Mouse (Mus musculus) neural tube, embryonic 15.5 days (tissue): ENCODE measurements at regions not wholly inside any gene's neighbourhood (a gene's known extent, or its start where the extent isn't known, plus 50 kb on each side); places are given as distances from the start of the nearest gene placed in this dataset.

ENCODE experiments used
- ATAC-seq: fragments of 200-750 bp; cut with Nextera tagmentation; 2 replicates; pipeline ENCODE4 v1.8.0; 2017; ENCODE audit warnings: mild to moderate bottlenecking, moderate TSS enrichment, moderate library complexity; ENCODE audit not compliant: low FRiP score
- H3K27ac ChIP-seq: fragments of 300-500 bp; sonication (generic); replicated peaks from 2 replicates; pipeline ENCODE4 v1.5.1; 2015; ENCODE audit warnings: mild to moderate bottlenecking, inconsistent platforms
- H3K27me3 ChIP-seq: fragments of 300-500 bp; sonication (generic); replicated peaks from 2 replicates; pipeline ENCODE4 v1.6.1; 2015; ENCODE audit warnings: inconsistent platforms
- H3K36me3 ChIP-seq: fragments of 300-500 bp; sonication (generic); 2 replicates; pipeline ENCODE4 v1.6.1; 2015; ENCODE audit warnings: inconsistent platforms
- H3K4me1 ChIP-seq: fragments of 300-500 bp; sonication (generic); 2 replicates; pipeline ENCODE4 v1.6.1; 2015; ENCODE audit warnings: inconsistent platforms
- H3K4me2 ChIP-seq: fragments of 300-500 bp; sonication (generic); 2 replicates; pipeline ENCODE4 v1.6.1; 2015; ENCODE audit warnings: inconsistent platforms, mild to moderate bottlenecking, moderate library complexity
- H3K4me3 ChIP-seq: fragments of 300-500 bp; sonication (generic); replicated peaks from 2 replicates; pipeline ENCODE4 v1.5.1; 2015; ENCODE audit warnings: mild to moderate bottlenecking, inconsistent platforms
- H3K9ac ChIP-seq: fragments of 300-500 bp; sonication (generic); replicated peaks from 2 replicates; pipeline ENCODE4 v1.6.1; 2015; ENCODE audit warnings: mild to moderate bottlenecking, inconsistent platforms
- H3K9me3 ChIP-seq: fragments of 300-500 bp; sonication (generic); replicated peaks from 2 replicates; pipeline ENCODE4 v1.6.1; 2016; ENCODE audit warnings: inconsistent platforms
- WGBS: fragments of 180-500 bp; shearing (Covaris S2); methylation state at CpG from one replicate; pipeline ENCODE4 v1.1.7; 2015; ENCODE audit warnings: mixed read lengths; 5-methylcytosine and 5-hydroxymethylcytosine counted together

DNA sequence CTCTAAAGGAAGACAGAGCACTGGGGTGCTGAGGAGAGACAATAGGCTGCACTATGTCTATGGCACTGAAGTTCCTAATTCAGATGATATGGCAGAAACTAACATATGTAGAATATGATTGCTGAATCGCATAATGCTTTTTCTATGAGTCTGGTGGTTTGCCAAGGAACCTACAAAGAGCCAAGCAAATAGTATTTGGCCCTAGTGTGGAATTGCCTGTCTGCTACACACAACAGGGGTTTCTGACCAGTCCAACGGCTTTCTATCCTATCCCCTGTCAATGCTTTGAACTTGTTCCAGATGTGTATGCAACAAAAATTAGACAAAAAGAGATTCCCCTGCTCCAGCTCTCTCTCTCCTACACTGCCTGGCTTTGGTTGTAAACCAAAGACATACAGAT, 100.5 kb upstream of the Spats2l start:
- no peak for ATAC-seq
- no peak overlapping the region for H3K9ac ChIP-seq
- no peak overlapping the region for H3K4me3 ChIP-seq
- 71% methylated on average over 2 of the region's 2 CpGs for WGBS
- no peaks in the 10 kb centered on the region for H3K27me3 ChIP-seq
- H3K4me1 ChIP-seq, result peaks cover 5% of the 10 kb centered on the region; the same call in 1 of the 2 replicates
- no peaks in the 10 kb centered on the region for H3K9me3 ChIP-seq
- no peak overlapping the region for H3K27ac ChIP-seq
- H3K4me2 ChIP-seq, result no peak overlapping the region
- H3K36me3 ChIP-seq, result no peaks in the 10 kb centered on the region

GRCm38 (mm10) chr1:57673957-57674699, 99.8 kb upstream of the Spats2l start:
- peaks cover 5% of the 10 kb centered on the region; the same call in 1 of the 2 replicates for H3K4me1 ChIP-seq
- no peaks in the 10 kb centered on the region for H3K9me3 ChIP-seq
- H3K27me3 ChIP-seq, result no peaks in the 10 kb centered on the region
- no peak overlapping the region for H3K9ac ChIP-seq
- no peak overlapping the region for H3K4me2 ChIP-seq
- 43% methylated on average over 7 of the region's 7 CpGs for WGBS
- ATAC-seq, result no peak
- no peaks in the 10 kb centered on the region for H3K36me3 ChIP-seq
- no peak overlapping the region for H3K4me3 ChIP-seq
- no peak overlapping the region for H3K27ac ChIP-seq

DNA sequence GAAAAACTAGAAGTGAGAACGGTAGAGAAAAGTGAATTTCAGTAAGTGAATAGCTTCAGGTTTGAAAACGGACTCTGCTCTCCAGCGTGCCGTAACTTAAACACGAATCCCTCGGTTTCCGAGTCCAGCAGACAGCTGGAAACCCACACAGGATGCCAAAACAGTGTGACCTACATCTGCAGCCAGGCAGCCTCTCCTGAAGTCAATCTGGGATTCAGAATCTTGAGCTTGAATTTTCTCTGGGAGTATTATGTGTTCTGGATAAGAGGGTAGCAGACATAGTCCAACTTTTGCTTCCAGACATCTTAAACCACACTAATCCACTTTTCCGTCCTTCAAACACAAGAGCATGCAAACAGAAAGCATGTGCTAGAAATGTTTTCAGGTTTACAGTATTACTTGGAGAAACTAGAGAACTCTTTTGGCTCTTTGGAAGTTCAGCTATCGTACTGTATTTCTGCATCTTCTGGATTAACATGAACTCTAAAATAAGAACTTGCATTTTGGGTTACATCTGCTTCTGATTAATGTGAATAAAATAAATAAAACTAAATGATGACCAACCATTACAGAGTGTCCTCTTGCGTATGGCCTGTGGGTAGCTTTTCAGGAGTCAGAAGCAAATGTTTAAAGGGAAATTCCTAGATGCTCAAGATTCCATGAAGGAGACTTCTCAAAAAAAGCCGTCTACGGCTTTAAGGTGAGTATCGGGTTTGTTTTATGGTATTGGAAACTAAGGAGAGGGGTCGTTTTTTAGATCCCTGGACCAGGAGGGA, 89.4 kb upstream of the Spats2l start:
- Histone ChIP-seq H3K9me3 (no peaks in the 10 kb centered on the region), H3K27ac (no peak overlapping the region), H3K27me3 (no peaks in the 10 kb centered on the region), H3K4me2 (no peak overlapping the region), H3K36me3 (no peaks in the 10 kb centered on the region), H3K4me3 (no peak overlapping the region), H3K9ac (no peak overlapping the region), H3K4me1 (no peaks in the 10 kb centered on the region)
- ATAC-seq, result no peak
- WGBS, result 83% methylated on average over 14 of the region's 14 CpGs

- ATAC-seq, result no peak
Observed at GRCm38 (mm10) chr1:57689253-57689652, 84.7 kb upstream of the Spats2l start.

DNA sequence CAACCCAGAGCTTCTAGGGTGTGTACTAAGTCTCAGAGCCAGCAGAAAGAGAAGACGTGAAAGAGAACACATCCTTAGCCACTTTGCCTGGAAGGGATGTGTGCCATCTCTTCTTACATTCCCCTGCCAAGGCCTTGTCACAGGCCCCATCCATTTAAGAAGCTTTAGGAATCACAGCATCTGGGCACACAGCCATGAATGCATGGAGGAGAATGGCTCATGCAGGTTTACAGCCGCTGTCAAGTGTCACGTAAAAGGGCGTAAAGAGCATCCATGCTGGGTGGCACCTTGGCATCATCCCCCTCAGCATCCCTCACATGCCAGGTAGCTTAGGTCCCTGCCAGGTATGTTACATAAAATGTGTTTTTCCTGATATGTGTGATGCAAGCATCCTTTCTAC, 66.1 kb upstream of the Spats2l start:
- Histone ChIP-seq H3K36me3 (no peaks in the 10 kb centered on the region), H3K27ac (no peak overlapping the region), H3K4me3 (no peak overlapping the region), H3K4me1 (0 out of 2 replicates have a peak, but pooled peaks cover 3% of the 10 kb centered on the region), H3K4me2 (no peak overlapping the region), H3K9me3 (no peaks in the 10 kb centered on the region), H3K27me3 (no peaks in the 10 kb centered on the region), H3K9ac (no peak overlapping the region)
- no peak for ATAC-seq
- 65% methylated on average over 4 of the region's 4 CpGs for WGBS

More at GRCm38 (mm10) chr1:57689253-57689652, 84.7 kb upstream of the Spats2l start:
- H3K36me3 ChIP-seq, result no peaks in the 10 kb centered on the region
- H3K4me2 ChIP-seq, result no peak overlapping the region
- no peaks in the 10 kb centered on the region for H3K27me3 ChIP-seq
- H3K4me1 ChIP-seq, result no peaks in the 10 kb centered on the region
- no peak overlapping the region for H3K4me3 ChIP-seq
- H3K9me3 ChIP-seq, result no peaks in the 10 kb centered on the region
- no peak overlapping the region for H3K9ac ChIP-seq
- H3K27ac ChIP-seq, result no peak overlapping the region

DNA sequence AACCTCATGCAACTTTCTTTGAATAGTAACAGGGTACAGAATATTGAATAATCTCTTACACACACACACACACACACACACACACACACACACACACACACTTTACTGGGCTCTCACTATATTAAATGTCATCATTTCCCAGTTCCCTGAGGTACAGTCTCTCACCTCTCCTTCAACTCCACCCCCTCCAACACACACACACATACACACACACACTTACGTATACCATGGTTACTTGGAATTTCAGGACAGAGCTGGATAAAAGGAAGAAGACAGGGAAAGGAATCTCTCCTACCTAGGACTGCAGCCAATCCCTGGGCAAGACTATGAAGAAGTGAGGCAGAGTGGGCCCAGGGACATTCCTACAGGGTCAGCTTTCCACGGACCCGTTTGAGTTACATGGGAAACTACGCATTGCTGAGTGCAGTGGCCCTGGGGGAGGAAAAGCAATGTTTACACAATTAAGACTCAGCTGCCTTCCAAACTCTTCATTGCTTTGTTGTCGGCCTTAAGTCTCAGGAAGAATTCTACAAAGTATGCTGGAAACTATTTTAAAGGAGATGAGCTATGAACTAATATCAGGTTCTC, 61.0 kb upstream of the Spats2l start:
- 83% methylated on average over 5 of the region's 5 CpGs for WGBS
- no peaks in the 10 kb centered on the region for H3K36me3 ChIP-seq
- no peak overlapping the region for H3K4me2 ChIP-seq
- no peak overlapping the region for H3K4me3 ChIP-seq
- H3K27ac ChIP-seq, result no peak overlapping the region
- no peak for ATAC-seq
- no peaks in the 10 kb centered on the region for H3K4me1 ChIP-seq
- H3K9ac ChIP-seq, result no peak overlapping the region
- H3K27me3 ChIP-seq, result no peaks in the 10 kb centered on the region
- H3K9me3 ChIP-seq, result no peaks in the 10 kb centered on the region

DNA sequence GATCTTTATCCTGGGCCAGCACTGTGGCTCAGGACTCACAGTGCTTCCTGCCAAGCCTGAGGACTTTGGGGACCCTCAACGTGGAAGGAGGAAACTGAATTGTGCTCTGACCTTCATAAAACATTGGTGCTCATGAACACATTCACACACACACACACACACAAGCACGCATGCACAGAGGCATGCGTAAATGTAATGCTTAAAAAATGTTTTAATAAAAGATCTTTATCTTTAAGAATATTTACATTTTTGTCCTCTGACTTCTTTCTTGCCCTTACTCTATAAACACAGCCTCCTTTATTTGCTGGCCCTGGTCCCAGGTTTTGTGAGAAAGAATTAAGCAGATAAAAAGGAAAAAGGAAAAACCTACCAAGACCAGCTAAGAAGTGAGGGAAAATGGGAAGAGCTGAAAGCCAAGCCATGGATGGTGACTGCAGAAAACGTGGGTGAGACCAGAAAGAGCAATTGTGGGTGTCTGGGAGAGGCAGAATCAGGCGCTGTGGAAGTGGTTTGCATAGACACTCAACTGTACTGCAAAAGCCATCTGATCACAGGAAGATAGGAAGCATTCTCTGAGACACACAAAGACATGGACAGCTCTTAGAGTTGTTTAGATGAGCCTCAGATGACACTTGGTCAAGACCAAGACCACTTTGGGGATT, 56.7 kb upstream of the Spats2l start:
- Histone ChIP-seq H3K27me3 (no peaks in the 10 kb centered on the region), H3K9me3 (no peaks in the 10 kb centered on the region), H3K36me3 (no peaks in the 10 kb centered on the region), H3K4me1 (no peaks in the 10 kb centered on the region), H3K4me3 (no peak overlapping the region), H3K27ac (no peak overlapping the region), H3K4me2 (no peak overlapping the region), H3K9ac (no peak overlapping the region)
- WGBS, result 77% methylated on average over 5 of the region's 5 CpGs
- ATAC-seq, result no peak

GRCm38 (mm10) chr1:57718409-57718808, 55.6 kb upstream of the Spats2l start:
- Histone ChIP-seq H3K9me3 (no peaks in the 10 kb centered on the region), H3K9ac (no peak overlapping the region), H3K4me1 (no peaks in the 10 kb centered on the region), H3K4me2 (no peak overlapping the region), H3K36me3 (no peaks in the 10 kb centered on the region), H3K27me3 (no peaks in the 10 kb centered on the region), H3K4me3 (no peak overlapping the region), H3K27ac (no peak overlapping the region)
- ATAC-seq, result no peak
- WGBS, result 60% methylated on average over 7 of the region's 7 CpGs
